Mouse (Mus musculus): Measurements from ENCODE around the gene Ramp3.
"Not testable (repeated sequence)": the region's sequence is repeated elsewhere in the genome, so short reads cannot be mapped to it uniquely, and the experiment has no call there.

Ramp3 gene

DNA sequence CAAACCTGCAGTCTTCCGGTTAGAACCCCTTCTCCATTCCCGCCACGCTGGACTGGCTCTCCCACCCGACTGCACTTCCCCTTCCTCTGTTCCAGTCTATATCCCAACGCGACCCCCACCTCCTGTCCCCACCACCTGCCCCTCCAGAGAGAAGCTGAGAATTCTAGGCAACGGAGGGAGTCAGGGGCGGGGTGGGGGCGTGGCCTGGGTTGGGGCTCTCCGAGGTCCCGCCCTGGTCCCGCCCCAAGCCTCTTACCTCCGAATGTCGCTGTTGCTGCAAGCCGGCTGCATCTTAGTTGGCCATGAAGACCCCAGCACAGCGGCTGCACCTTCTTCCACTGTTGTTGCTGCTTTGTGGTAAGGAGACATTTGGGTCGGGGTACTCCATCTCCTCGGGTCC is at the start of gene Ramp3:
Gene Ramp3 (plus strand): TSS at position 251 of the 400 bp plus-strand sequence.
- DNase-seq (ENCODE audit: low read depth, low spot score), result peak; percentile 43

DNA sequence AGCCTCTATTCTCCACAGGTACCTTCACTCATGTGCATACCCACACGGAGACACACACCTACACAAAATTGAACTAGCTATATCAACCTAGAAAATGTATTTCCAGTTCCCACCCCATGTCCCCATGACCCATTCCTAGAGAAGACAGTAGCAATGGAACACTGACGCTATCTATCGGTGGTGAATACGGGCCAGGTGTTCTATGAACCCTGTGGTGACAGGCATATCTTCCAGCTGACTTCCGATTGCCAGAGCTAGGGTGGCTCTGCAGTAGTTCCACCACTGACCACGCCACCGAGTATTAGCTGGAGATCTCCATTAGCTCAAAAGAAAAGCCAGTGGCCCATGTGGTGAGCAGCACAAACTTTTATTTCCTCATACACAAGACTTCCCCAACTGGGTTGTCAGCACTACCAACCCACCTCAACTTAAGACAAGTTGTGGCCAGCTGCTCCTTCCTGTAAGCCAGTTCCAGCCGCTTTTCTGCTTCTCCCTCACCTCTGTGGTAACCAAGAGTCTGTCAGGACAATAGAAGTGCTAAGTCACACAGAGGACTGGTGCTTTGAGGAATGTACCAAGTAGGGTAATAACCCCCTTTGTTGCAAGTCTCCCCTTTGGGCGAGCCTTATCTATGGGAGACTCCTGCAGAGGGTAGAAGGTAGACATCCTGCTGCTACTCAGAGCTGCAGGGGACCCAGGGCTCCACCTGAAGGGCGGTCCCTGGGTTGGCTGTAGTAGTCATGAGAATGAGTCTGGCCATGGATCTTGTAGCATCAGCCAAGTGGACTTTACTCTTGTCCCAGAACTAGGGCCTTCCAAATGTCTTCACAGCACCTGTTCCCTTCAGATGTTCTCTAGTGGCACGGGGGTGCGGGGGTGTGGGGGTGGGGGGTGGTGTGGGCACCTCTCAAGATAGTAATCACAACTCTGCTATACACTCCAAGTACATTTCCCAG is 42.8 kb upstream of the Ramp3 start:
- DNase-seq (ENCODE audit: low read depth, low spot score), result no peak

DNA sequence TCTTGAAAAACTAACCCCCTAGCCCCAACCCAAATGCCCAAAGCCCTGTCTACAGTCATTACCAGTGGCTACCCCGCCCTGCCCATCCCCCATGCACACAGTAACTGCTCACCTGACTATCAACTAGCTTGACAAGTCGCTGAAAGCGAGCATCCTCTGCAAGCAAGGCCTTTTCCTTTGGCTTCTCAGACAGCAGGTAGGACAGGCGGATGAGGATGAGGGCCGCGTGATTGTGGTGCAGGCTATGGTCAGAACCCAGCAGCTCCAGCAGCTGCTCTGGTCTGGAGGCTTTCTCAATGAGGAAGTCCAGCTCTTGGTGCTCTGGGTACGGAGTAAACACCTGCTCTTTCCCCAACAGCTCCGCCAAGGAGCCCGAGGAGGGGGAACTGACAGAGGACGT is 34.6 kb upstream of the Ramp3 start:
- no peak for DNase-seq (ENCODE audit: low read depth, low spot score)

DNA sequence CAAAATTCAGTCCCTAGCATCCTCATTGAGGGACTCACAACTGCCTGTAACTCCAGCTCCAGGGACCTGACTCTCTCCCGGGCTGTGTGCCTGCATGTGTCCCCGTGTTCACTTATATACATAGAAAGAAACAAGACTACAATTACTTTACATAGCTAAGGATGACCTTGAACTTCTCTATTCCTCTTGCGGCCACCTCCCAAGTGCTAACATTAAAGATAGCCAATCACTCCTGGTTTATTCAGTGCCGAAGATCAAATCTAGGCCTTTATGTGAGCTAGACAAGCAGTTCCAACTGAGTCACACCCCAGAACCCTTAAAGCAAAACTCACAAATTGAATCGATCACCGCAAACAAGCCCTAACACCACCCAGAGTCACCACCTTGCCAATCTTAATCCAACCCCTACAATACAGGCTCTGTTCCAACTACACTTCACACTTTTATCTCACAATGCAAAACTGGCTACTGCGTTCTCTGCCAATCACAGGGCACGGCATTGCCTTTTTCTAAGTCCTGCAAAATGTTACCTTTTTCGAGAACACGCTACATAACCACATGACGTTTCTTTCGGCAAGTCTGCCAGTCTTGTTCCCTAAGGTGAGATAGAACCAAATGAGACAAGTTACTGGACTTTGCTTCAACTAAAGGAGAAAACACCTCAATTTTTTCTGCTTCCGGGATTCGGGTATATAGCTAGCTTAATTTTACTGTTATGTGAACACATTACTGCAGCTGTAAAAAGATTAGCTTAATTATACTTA is 33.5 kb upstream of the Ramp3 start:
- DNase-seq (ENCODE audit: low read depth, low spot score), result no peak

DNA sequence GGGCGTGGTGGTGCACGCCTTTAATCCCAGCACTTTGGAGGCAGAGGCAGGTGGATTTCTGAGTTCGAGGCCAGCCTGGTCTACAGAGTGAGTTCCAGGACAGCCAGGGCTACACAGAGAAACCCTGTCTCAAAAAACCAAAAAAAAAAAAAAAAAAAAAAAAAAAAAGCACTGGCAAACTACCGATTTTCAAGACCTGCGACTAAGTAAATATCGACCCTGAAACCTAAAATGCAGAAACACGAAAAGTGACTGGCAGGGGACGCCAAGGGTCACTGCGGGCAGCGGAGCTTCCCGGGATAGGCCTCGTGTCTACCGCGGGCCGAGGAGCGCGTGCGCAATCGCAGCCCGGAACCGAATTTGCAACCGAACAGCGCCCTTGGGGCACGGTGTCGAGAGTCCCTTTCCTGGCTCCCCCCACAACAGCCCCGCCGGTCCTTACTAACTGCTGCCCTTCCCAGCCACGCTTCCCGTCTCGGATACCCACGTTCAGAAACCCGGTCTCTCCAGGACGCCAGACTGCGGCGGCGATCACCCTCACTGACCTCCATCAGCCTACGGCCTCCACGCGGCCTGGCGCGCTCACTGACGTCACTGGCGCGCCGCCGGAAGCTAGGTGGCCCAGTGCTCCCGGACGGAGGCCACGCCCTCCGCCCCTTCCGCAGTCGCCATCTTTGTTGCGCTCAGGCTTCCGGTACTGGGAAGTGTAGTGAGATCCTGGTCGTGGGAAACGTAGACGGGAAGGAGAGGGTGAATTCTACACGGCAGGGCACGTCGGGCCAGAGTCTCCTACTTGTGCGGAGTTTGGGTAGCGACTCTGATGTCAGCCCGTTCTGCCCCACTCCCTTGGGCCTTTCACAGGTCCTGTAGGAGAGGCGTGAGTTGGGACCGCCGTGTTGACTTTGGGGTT is 32.6 kb upstream of the Ramp3 start, which contains the start of gene Tbrg4:
Gene Tbrg4 (minus strand): TSS at position 590 of the 910 bp plus-strand sequence.
- DNase-seq (ENCODE audit: low read depth, low spot score), result peak; percentile 96

DNA sequence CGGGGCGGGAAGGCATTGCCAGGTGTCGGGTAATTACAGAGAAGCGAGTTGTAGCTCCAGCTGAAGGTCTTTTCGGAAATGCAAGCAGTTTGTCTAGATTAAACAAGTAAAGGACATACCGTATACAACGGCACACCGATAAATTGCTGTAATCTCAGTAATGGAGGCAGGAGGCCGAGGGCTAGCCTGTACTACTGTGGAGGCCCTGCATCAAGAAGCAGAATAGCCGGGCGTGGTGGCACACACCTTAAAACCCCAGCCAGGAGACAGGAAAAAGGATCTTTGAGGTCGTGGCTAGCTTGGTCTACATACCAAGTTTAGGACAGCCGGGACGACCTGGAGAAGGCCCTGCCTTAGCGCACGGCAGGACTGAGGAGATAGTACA is 31.9 kb upstream of the Ramp3 start:
- no peak for DNase-seq (ENCODE audit: low read depth, low spot score)

DNA sequence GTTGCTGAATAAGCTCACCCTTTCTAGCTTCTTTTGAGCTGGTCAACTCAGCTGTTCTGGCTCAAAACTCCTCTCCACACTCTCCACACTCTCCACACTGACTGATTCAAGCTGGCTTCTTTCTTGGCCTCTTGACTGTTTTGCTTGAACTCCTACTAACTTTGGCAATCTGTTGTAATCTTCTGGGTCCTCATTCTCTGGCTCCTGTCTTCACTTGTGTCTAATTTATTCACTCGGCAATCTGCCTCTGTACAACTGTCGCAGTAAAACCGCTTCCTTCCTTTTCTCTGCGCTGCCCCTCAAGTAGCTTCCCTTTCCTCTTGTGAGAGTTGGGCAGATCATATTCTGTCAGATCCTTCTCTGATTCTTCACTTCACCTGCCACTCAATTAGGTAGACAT is 30.6 kb upstream of the Ramp3 start:
- no peak for DNase-seq (ENCODE audit: low read depth, low spot score)

DNA sequence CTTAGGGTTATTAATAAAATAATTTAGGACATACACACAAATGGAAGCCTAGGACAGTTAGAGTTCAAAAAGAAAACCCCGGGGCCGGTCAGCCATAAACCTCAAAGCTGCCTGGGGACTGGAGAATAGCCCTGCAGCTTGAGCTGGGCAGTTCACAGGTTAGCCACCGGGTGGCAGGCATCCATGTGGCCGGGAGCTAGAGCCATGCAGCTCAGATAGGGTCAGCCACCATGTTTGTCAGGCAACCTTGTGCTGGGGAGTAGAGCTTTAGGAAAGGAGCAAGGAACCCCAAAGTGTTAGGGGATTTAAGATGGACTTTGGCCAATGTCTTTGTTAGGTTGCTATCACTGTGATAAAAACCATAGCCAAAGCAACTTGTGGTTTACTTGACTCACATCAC is 29.8 kb upstream of the Ramp3 start:
- DNase-seq (ENCODE audit: low read depth, low spot score), result peak; percentile 40

DNA sequence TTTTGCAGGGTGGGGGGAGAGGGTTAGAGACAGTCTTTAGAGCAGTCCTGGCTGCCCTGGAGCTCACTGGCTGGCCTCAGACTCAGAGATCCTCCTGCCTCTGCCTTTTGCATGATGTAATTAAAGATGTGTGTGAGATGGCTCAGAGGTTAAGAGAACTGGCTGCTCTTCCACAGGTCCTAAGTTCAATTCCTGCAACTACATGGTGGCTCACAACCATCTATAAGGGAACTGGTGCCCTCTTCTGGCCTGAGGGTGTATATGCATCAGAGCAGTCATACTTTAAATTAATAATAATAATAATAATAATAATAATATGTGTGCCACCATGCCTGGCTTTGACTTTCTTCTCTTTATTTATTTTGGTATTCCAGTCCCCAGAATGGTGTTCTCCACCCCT is 28.7 kb upstream of the Ramp3 start:
- DNase-seq (ENCODE audit: low read depth, low spot score), result no peak

DNA sequence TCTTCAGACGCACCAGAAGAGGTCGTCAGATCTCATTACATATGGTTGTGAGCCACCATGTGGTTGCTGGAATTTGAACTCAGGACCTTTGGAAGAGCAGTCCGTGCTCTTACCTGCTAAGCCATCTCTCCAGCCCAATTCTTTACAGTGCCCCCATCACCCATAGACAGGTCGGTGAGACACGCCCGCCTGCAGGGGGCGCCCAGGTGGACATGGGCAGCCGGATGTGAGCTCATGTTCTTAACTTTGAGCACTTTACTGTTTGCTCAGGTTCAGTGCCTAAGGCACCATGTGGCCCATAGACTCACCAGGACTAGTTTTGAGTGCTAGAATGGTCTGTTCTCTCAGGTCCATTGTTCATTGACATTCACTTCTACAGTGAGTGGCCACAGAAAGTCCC is 22.2 kb upstream of the Ramp3 start:
- no peak for DNase-seq (ENCODE audit: low read depth, low spot score)

DNA sequence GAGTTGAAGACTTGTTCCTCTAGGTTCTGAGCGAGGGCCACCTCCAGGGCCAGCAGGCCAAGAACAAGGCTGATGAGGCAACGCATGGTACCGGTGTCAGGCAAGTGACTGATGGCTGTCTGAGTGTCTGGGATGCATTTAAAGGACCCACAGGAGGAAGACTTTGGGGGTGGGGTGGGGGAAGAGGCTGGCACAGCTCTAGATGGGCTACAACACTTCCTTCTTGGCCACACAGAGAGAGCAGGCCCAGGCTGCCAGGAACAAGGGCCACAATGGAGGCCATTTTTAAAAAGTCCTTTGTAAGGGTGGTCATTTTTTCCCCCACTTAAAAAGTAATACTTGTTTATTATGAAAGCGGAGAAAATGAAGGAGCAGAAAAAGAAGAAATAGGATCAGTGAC is 19.8 kb upstream of the Ramp3 start, which contains the start of gene Wap:
Gene Wap (minus strand): TSS at position 101 of the 400 bp plus-strand sequence.
- DNase-seq (ENCODE audit: low read depth, low spot score), result no peak

DNA sequence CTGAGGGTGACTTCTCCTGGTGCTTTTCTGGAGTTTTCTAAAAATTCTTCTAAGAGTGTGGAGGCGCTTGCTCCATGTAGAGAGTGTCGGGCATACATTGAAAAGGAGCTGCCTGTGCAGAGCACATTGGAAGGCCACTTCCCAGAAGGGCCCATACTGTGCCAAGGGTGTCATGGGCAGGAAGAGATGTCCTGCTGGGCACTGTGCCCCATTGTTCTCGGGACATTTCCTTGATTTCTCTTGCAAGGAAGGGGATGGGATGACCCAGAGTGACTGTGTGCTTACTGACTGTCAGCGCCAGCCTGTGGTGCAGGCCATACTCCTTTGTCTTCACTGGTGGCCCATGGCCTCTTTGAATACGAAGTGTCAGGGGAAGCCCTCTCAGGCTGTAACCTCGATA is 19.2 kb upstream of the Ramp3 start:
- no peak for DNase-seq (ENCODE audit: low read depth, low spot score)

DNA sequence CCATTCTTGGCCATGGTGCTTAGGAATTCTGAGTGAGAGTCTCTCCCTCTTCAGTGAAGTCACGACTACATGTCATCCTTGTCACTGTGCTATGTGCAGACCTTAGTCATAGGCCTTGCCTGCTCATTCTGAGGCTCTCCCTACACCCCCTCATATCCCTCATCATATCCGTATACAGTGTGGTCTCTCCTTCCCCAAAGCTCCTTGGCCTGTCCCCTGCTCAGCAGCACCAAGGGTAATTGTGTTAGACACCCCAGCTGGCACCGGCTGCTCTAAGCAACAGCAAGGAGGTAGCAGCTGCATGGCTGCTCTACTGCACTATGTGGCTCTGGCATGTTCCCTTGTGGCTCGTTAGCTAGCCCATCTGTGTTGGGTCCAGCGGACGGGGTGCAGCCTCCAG is 13.8 kb upstream of the Ramp3 start:
- no peak for DNase-seq (ENCODE audit: low read depth, low spot score)

DNA sequence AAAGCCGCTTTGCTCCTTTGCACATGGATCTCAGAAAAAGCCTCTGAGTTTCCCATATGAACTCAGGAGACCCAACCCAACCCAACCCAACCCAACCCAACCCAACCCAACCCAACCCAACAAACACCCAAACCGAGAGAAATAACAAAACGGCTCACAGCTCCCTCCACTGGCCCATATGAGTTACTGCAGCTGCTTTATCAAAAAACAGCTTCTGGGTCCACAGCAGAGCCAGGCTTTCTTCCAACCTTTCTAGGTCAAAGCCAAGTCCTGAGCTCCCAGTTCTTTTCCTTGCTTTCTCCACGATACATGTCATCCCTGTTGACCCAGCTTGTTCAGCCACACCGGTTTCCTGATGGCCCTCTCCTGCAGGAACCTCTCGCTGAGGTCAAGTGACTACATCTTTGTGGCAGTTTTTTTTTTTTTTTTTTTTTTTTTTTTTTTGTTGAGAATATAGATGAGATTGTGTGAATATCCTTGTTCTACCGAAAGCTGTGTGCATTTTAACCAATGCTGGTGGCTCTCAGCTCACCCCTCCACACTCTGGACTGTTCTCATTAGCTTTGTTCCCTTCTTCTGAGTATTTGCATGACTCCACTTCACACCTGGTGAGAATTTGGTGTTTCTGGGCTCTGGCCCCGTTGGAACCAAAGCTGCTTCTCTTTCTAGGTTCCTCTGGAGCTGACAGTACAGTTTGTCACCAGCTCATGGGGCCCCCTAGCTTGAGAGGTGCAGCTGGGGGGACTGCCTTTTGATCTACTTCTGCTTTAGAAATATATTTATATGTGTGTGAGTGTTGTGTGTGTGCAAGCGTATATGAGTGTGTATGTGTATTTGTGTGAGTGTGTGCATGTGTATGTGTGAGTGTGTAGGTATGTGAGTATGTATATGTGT is 10.2 kb upstream of the Ramp3 start:
- no peak for DNase-seq (ENCODE audit: low read depth, low spot score)

DNA sequence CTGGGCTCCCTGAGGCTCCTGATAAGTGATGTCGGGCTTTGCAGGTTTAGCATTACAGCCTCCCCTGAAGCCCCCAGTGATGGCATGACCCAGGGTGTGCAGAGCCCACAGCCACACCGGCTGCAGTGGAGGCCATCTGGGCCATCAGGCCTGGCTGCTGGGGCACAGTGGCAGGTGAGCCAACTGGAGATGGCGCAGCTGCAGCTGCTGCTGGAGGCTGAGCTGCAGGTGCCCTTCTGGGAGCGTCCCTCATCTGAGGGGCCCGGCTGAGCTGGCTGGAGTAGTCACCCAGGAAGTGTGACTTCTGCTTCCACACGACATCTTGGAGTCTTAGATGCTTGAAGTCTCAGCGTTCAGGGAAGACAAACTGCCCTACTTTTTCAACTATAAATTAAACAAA is 7.8 kb upstream of the Ramp3 start:
- no peak for DNase-seq (ENCODE audit: low read depth, low spot score)

DNA sequence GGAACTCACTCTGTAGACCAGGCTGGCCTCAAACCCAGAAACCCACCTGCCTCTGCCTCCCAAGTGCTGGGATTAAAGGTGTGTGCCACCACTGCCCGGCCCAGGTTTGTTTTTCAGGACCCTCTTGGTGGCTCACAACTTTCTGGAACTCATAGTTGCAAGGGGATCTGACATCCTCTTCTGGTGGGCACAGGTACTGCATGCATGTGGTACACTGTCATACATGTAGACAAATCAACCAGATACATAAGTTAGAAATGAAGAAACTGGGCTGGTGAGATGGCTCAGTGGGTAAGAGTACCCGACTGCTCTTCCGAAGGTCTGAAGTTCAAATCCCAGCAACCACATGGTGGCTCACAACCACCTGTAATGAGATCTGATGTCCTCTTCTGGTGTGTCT is 5.3 kb upstream of the Ramp3 start:
- not testable (repeated sequence) for DNase-seq (ENCODE audit: low read depth, low spot score)

DNA sequence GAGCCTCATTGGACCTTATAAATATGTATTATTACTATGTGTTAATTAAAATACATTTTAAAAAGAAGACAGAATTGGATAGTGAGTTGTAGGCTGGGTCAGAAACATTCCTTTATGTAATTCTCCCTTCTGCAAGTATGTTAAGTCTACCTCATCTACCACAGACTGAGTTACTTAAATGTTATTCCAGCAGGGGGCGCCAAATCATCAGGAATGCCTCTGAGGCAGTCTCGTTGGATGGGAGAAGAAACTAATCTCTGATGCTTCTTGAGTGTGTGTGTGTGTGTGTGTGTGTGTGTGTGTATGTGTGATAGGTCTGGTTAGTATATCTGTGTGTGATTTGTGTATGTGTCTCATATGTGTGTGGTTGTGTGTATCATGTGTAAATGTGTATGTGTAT is 3.4 kb upstream of the Ramp3 start:
- DNase-seq (ENCODE audit: low read depth, low spot score), result peak; percentile 87

DNA sequence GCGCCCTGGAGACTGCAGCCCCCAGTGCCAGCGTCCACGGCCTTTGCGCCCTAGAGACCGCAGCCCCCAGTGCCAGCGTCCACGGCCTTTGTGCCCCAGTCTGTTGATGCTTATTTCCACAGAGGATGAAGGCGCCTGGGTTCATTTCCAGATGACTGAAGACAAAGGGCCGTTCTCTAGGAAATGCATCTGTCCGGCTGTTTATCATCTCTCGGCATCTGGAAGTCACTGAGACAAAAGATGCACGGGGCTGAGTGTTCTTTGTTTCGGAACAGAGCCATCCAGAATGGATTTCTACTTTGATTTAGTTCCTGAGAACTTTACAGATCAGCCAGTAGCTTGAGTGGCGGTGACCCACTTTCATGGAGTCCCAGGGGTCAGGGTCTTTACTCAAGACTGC is 2.9 kb downstream of the Ramp3 start:
- no peak for DNase-seq (ENCODE audit: low read depth, low spot score)

DNA sequence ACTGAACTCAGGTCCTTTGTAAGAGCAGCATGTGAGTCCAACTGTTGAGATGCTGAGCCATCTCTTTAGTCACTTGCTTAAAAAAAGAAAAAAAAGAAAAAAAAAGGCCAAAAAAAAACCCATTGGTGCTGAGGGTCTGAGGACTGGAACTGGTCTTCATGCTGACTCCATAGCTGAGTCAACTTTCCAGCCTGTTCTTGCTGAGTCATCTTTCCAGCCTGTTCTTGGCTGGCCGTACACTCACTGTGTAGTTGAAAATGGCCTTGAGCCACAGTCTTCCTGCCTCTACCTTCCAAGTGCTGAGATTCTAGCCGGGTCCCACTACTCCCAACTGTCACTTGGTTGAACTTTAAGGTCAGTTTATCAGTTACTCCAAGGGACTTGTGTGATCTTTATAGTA is 8.3 kb downstream of the Ramp3 start:
- no peak for DNase-seq (ENCODE audit: low read depth, low spot score)

DNA sequence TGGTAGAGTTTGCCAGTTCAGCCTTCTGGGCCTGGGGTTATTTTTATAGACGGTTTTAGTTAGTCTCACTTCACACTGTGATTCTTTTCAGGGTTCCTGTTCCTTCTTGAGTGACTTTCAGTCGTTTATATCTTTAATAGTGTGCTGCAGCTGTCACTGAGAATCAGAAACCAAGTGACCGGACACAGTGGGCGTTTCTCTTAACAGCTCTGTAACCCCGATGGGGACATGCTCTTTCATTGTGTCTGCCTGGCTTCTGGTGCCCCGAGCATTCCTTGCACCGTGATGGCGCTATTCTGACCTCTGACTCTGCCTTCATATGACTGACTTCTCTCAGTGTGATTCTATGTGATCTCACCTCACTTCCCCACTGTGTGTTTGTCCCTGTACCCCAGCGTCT is 10.7 kb downstream of the Ramp3 start:
- no peak for DNase-seq (ENCODE audit: low read depth, low spot score)

DNA sequence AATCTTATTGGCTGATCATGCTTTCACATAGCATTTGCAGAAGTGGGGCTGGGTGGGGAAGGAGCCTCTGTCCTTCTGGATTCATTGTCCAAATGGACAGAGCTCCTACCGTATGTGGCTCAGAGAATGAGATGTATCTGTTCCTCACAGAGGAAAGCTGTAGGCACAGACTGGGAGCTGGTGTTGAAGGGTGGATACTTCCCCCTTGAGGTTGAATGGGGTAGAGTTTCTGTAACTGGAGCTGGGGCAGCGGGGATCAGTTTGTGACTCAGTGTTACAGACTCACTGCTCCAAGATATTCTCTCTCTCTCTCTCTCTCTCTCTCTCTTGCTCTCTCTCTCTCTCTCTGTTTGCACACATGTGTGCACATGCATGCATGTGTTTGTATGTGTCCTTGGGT is 11.7 kb downstream of the Ramp3 start:
- DNase-seq (ENCODE audit: low read depth, low spot score), result no peak

Measured in forelimb bud, embryonic 11.5 days (tissue).